Mouse (Mus musculus) E14TG2a.4 (cell line): ENCODE results near the gene Dppa5a.
"Not testable (repeated sequence)": the region's sequence is repeated elsewhere in the genome, so short reads cannot be mapped to it uniquely, and the experiment has no call there.

Source experiments
- H3K27me3 ChIP-seq: 2 replicates; pipeline ENCODE4 v1.6.1; 2014; ENCODE audit warnings: low read length, control low read depth; ENCODE audit not compliant: insufficient read depth
- H3K36me3 ChIP-seq: 2 replicates; pipeline ENCODE4 v1.6.1; 2014; ENCODE audit warnings: low read length, control low read depth; ENCODE audit not compliant: insufficient read depth
- H3K4me1 ChIP-seq: replicated peaks from 2 replicates; pipeline ENCODE4 v1.6.1; 2014; ENCODE audit warnings: low read depth, low read length, control low read depth
- H3K4me3 ChIP-seq: replicated peaks from 2 replicates; pipeline ENCODE4 v1.5.1; 2014; ENCODE audit warnings: mild to moderate bottlenecking, low read length
- H3K9me3 ChIP-seq: 2 replicates; pipeline ENCODE4 v1.6.1; 2014; ENCODE audit warnings: low read length, control low read depth
- CTCF ChIP-seq: conservative IDR thresholded peaks from 2 replicates; pipeline ENCODE4 v1.5.1; 2014; ENCODE audit warnings: low read length
- NANOG ChIP-seq: IDR thresholded peaks from 2 replicates; pipeline ENCODE4 v1.6.1; 2014; ENCODE audit warnings: borderline replicate concordance, low read length, mixed read lengths
- POU5F1 ChIP-seq: IDR thresholded peaks from 2 replicates; pipeline ENCODE4 v1.6.1; 2014; ENCODE audit warnings: low read length, borderline replicate concordance

Dppa5a gene

GRCm38 (mm10) chr9:78358053-78358452, 9.9 kb downstream of the Dppa5a start:
- TF ChIP-seq CTCF (peak; percentile 81), NANOG (no peak), POU5F1 (no peak)
- no peaks in the 10 kb centered on the region for H3K27me3 ChIP-seq
- H3K4me3 ChIP-seq, result no peak overlapping the region
- H3K4me1 ChIP-seq, result peaks cover 71% of the 10 kb centered on the region
- no peaks in the 10 kb centered on the region for H3K9me3 ChIP-seq
- no peaks in the 10 kb centered on the region for H3K36me3 ChIP-seq

GRCm38 (mm10) chr9:78355611-78356010, 12.4 kb downstream of the Dppa5a start, which contains the start of gene Gsta2:
Gene Gsta2 (minus strand): TSS chr9:78355788.
- Histone ChIP-seq H3K4me1 (peaks cover 52% of the 10 kb centered on the region), H3K36me3 (no peaks in the 10 kb centered on the region), H3K27me3 (0 out of 2 replicates have a peak, but pooled peaks cover 2% of the 10 kb centered on the region), H3K9me3 (no peaks in the 10 kb centered on the region), H3K4me3 (no peak within 1 kb of the TSS)
- TF ChIP-seq CTCF (no peak), NANOG (no peak), POU5F1 (no peak)

GRCm38 (mm10) chr9:78354665-78355578, 13.1 kb downstream of the Dppa5a start:
- H3K36me3 ChIP-seq, result no peaks in the 10 kb centered on the region
- 0 out of 2 replicates have a peak, but pooled peaks cover 2% of the 10 kb centered on the region for H3K27me3 ChIP-seq
- no peak for TF ChIP-seq CTCF
- no peak overlapping the region for H3K4me3 ChIP-seq
- H3K4me1 ChIP-seq, result peaks cover 49% of the 10 kb centered on the region
- H3K9me3 ChIP-seq, result no peaks in the 10 kb centered on the region

GRCm38 (mm10) chr9:78351504-78352220, 16.3 kb downstream of the Dppa5a start:
- Histone ChIP-seq H3K4me3 (no peak overlapping the region), H3K27me3 (peaks cover 20% of the 10 kb centered on the region; the same call in 1 of the 2 replicates), H3K4me1 (peaks cover 34% of the 10 kb centered on the region), H3K9me3 (no peaks in the 10 kb centered on the region), H3K36me3 (no peaks in the 10 kb centered on the region)
- no peak for TF ChIP-seq CTCF
- no peak for TF ChIP-seq NANOG
- no peak for TF ChIP-seq POU5F1

GRCm38 (mm10) chr9:78350007-78350406, 18.0 kb downstream of the Dppa5a start:
- not testable (repeated sequence) for H3K4me3 ChIP-seq, H3K9me3 ChIP-seq, H3K36me3 ChIP-seq
- H3K27me3 ChIP-seq, result peaks cover 21% of the 10 kb centered on the region; the same call in 1 of the 2 replicates
- H3K4me1 ChIP-seq, result peaks cover 19% of the 10 kb centered on the region
- TF ChIP-seq NANOG, result peak; percentile 58; the same call in 1 of the 2 replicates

- H3K36me3 ChIP-seq, H3K4me3 ChIP-seq, H3K9me3 ChIP-seq: not testable (repeated sequence)
- Histone ChIP-seq H3K4me1 (peaks cover 23% of the 10 kb centered on the region), H3K27me3 (peaks cover 21% of the 10 kb centered on the region; the same call in 1 of the 2 replicates)
These were observed 18.8 kb downstream of the Dppa5a start for GRCm38 (mm10) chr9:78349141-78349540.

- peaks cover 23% of the 10 kb centered on the region for H3K4me1 ChIP-seq
- not testable (repeated sequence) for H3K9me3 ChIP-seq, H3K4me3 ChIP-seq, H3K36me3 ChIP-seq
- H3K27me3 ChIP-seq, result peaks cover 21% of the 10 kb centered on the region; the same call in 1 of the 2 replicates
These were observed 19.6 kb downstream of the Dppa5a start for GRCm38 (mm10) chr9:78348206-78349004.

- no peak for TF ChIP-seq NANOG
- no peak for TF ChIP-seq POU5F1
- TF ChIP-seq CTCF, result no peak
- H3K27me3 ChIP-seq, result peaks cover 19% of the 10 kb centered on the region; the same call in 1 of the 2 replicates
These were observed 21.0 kb downstream of the Dppa5a start for GRCm38 (mm10) chr9:78347004-78347403.

GRCm38 (mm10) chr9:78345235-78345634, 22.7 kb downstream of the Dppa5a start:
- not testable (repeated sequence) for H3K36me3 ChIP-seq, H3K9me3 ChIP-seq, H3K4me3 ChIP-seq
- Histone ChIP-seq H3K4me1 (peaks cover 19% of the 10 kb centered on the region), H3K27me3 (peaks cover 19% of the 10 kb centered on the region; the same call in 1 of the 2 replicates)

More at GRCm38 (mm10) chr9:78347004-78347403, 21.0 kb downstream of the Dppa5a start:
- Histone ChIP-seq H3K4me3 (no peak overlapping the region), H3K9me3 (no peaks in the 10 kb centered on the region), H3K4me1 (peaks cover 22% of the 10 kb centered on the region), H3K36me3 (no peaks in the 10 kb centered on the region)

- not testable (repeated sequence) for H3K4me3 ChIP-seq, H3K36me3 ChIP-seq, H3K9me3 ChIP-seq
- peaks cover 11% of the 10 kb centered on the region; the same call in 1 of the 2 replicates for H3K4me1 ChIP-seq
- H3K27me3 ChIP-seq, result peaks cover 10% of the 10 kb centered on the region; the same call in 1 of the 2 replicates
These were observed 24.9 kb downstream of the Dppa5a start for GRCm38 (mm10) chr9:78343055-78343454.

- H3K9me3 ChIP-seq, result not testable (repeated sequence)
These were observed 25.5 kb downstream of the Dppa5a start for GRCm38 (mm10) chr9:78342494-78342893.

More at GRCm38 (mm10) chr9:78342494-78342893, 25.5 kb downstream of the Dppa5a start:
- H3K36me3 ChIP-seq, H3K27me3 ChIP-seq, H3K4me3 ChIP-seq: not testable (repeated sequence)
- H3K4me1 ChIP-seq, result peaks cover 11% of the 10 kb centered on the region; the same call in 1 of the 2 replicates
